10 mouse cellular contexts compared by ENCODE assay signal in the genomic region with DNA sequence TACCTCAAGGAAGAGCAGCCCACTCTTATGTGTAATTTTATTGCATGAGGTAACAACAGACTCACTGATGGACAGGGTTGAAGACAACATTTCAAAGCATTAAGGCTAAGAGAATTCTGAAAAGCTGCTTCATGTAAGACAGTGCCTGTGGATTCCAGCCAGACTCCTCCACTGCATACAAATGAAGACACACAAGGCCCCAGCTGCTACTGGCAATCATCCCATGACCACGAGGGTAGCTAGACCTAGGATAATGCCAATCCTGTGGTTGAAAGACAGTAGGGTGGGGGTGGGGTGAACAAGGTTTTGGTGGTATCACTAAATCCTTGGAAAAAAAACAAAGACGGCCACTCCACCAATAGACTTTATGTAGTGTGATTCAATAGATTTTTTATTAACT. TPM values are rescaled to one million over a fixed set of nuclear protein-coding genes. Genes with fewer than 3 reads are reported as not detected.
DNase-seq lines count a peak whose midpoint lies in the region; ATAC-seq and TF ChIP-seq lines count a peak whose summit lies in the region.
"Had no signal": no experiment of that assay in that cellular context is flagged by ENCODE, and none has a peak within 500 bp of the region (broad histone marks: within the 10 kb centered on the region; RNA-seq: fewer than 3 reads in every experiment).

No protein-coding gene starts in this region.

- WGBS in forebrain, embryonic 12.5 days = 57% methylated on average over 2 of the region's 2 CpGs
- 79% methylated on average over 2 of the region's 2 CpGs for WGBS in forebrain, embryonic 11.5 days
- 15% methylated on average over 2 of the region's 2 CpGs for WGBS in forebrain, postnatal 0 days

- peaks cover 8% of the 10 kb centered on the region; the same call in 1 of the 2 replicates for H3K36me3 ChIP-seq in forebrain, embryonic 12.5 days (replicated peaks)
- no peaks in the 10 kb centered on the region for H3K36me3 ChIP-seq in forebrain, embryonic 11.5 days (ENCODE audit: control insufficient read depth, insufficient read depth, low read length)
- no peaks in the 10 kb centered on the region; the same call in 1 of the 2 replicates for H3K36me3 ChIP-seq in forebrain, postnatal 0 days (ENCODE audit: insufficient read depth)

- peak; percentile 83 for ATAC-seq in forebrain, embryonic 12.5 days (ENCODE audit: low FRiP score)
- ATAC-seq in forebrain, embryonic 11.5 days (replicated peaks; ENCODE audit: low FRiP score) = no peak
- ATAC-seq in forebrain, postnatal 0 days = peak; percentile 94

- H3K4me1 ChIP-seq in forebrain, embryonic 12.5 days = no peaks in the 10 kb centered on the region
- no peaks in the 10 kb centered on the region for H3K4me1 ChIP-seq in forebrain, embryonic 11.5 days (replicated peaks; ENCODE audit: control insufficient read depth, insufficient read depth, low read length)
- no peaks in the 10 kb centered on the region; the same call in 1 of the 2 replicates for H3K4me1 ChIP-seq in forebrain, postnatal 0 days (ENCODE audit: insufficient read depth)

- no peaks in the 10 kb centered on the region for H3K9me3 ChIP-seq in forebrain, embryonic 12.5 days
- no peaks in the 10 kb centered on the region for H3K9me3 ChIP-seq in forebrain, embryonic 11.5 days (ENCODE audit: control insufficient read depth, low read length)
- no peaks in the 10 kb centered on the region for H3K9me3 ChIP-seq in forebrain, postnatal 0 days (ENCODE audit: low read length)

- no peak for TF ChIP-seq CTCF in forebrain, postnatal 0 days (IDR thresholded peaks at IDR 0.05; ENCODE audit: low read depth)

- no peak for DNase-seq in forebrain, embryonic 11.5 days (ENCODE audit: low spot score)
- DNase-seq in forebrain, postnatal 0 days = peak; percentile 76
- DNase-seq in layer of hippocampus, postnatal 14 days (ENCODE audit: low spot score in 2 of 2) = peak; percentile 40 to 80
- DNase-seq in right cerebral cortex, adult 18-20 months = peak; percentile 64
- no peak for DNase-seq in spleen, postnatal 4 days (ENCODE audit: low spot score in 2 of 2)
- no peak for DNase-seq in urinary bladder, postnatal 25 days (ENCODE audit: low spot score)
- DNase-seq in embryo, embryonic 11 days = no peak
- DNase-seq: B cell, adult 2 months; kidney, postnatal 10 days had no signal

- no peak overlapping the region for H3K9ac ChIP-seq in forebrain, embryonic 12.5 days
- H3K9ac ChIP-seq in forebrain, embryonic 11.5 days (ENCODE audit: low read length) = no peak overlapping the region
- no peak overlapping the region for H3K9ac ChIP-seq in forebrain, postnatal 0 days

- H3K27me3 ChIP-seq in forebrain, embryonic 12.5 days = no peaks in the 10 kb centered on the region
- no peaks in the 10 kb centered on the region for H3K27me3 ChIP-seq in forebrain, embryonic 11.5 days (ENCODE audit: control insufficient read depth, insufficient read depth, low read length)
- H3K27me3 ChIP-seq in forebrain, postnatal 0 days (ENCODE audit: insufficient read depth, low read length) = no peaks in the 10 kb centered on the region

- peak overlapping the region; percentile 53; the same call in 1 of the 2 replicates for H3K27ac ChIP-seq in forebrain, embryonic 12.5 days
- no peak overlapping the region for H3K27ac ChIP-seq in forebrain, embryonic 11.5 days (ENCODE audit: low read depth, low read length)
- 0 out of 2 replicates have a peak overlapping the region, but pooled peaks have one; percentile 17 for H3K27ac ChIP-seq in forebrain, postnatal 0 days (ENCODE audit: low read depth, low read length)

- H3K4me2 ChIP-seq in forebrain, embryonic 12.5 days = no peak overlapping the region
- H3K4me2 ChIP-seq in forebrain, embryonic 11.5 days (ENCODE audit: low read depth, low read length, severe bottlenecking) = no peak overlapping the region
- no peak overlapping the region for H3K4me2 ChIP-seq in forebrain, postnatal 0 days (ENCODE audit: low read depth)

- H3K4me3 ChIP-seq in forebrain, embryonic 12.5 days (replicated peaks) = no peak overlapping the region
- H3K4me3 ChIP-seq in forebrain, embryonic 11.5 days (ENCODE audit: low read depth, low read length) = no peak overlapping the region
- no peak overlapping the region for H3K4me3 ChIP-seq in forebrain, postnatal 0 days (ENCODE audit: low read depth, low read length)

RNA-seq across cellular contexts. Expression of gene 1700066M21Rik, which starts 10.5 kb away (rescaled TPM):
- polyA plus RNA-seq in forebrain, embryonic 12.5 days (2016; fragmentation: Nextera tagmentation; extraction: Ambion mirVana) = 16.3 and 16.6 TPM in 2 replicates
- 12.9 and 14.2 TPM in 2 replicates for polyA plus RNA-seq in forebrain, embryonic 11.5 days (2014; fragmentation: Nextera tagmentation; extraction: Ambion mirVana)
- 29.3 and 33.4 TPM in 2 replicates for total RNA-seq in forebrain, postnatal 0 days (2014; rRNA removed)
- polyA plus RNA-seq in forebrain, postnatal 0 days (2015; fragmentation: Nextera tagmentation; extraction: Ambion mirVana) = 26.4 and 26.7 TPM in 2 replicates
- total RNA-seq in layer of hippocampus, postnatal 14 days (2021) = 10 to 100 TPM; 17.8 to 18.6 TPM

RNA-seq across cellular contexts. Expression of gene Maip1, which starts 18.3 kb away (rescaled TPM):
- polyA plus RNA-seq in forebrain, embryonic 12.5 days (2016; fragmentation: Nextera tagmentation; extraction: Ambion mirVana) = 16.9 and 17.1 TPM in 2 replicates
- polyA plus RNA-seq in forebrain, embryonic 11.5 days (2014; fragmentation: Nextera tagmentation; extraction: Ambion mirVana) = 17.0 and 18.4 TPM in 2 replicates
- total RNA-seq in forebrain, postnatal 0 days (2014; rRNA removed) = 12.0 and 14.4 TPM in 2 replicates
- 19.9 and 22.6 TPM in 2 replicates for polyA plus RNA-seq in forebrain, postnatal 0 days (2015; fragmentation: Nextera tagmentation; extraction: Ambion mirVana)
- 10 to 100 TPM; 10.0 to 10.9 TPM for total RNA-seq in layer of hippocampus, postnatal 14 days (2021)

RNA-seq across cellular contexts. Expression of gene Tyw5, which starts 19.0 kb away (rescaled TPM):
- 25.9 and 28.1 TPM in 2 replicates for polyA plus RNA-seq in forebrain, embryonic 12.5 days (2016; fragmentation: Nextera tagmentation; extraction: Ambion mirVana)
- polyA plus RNA-seq in forebrain, embryonic 11.5 days (2014; fragmentation: Nextera tagmentation; extraction: Ambion mirVana) = 26.9 and 31.5 TPM in 2 replicates
- total RNA-seq in forebrain, postnatal 0 days (2014; rRNA removed) = 21.8 and 35.5 TPM in 2 replicates
- 28.6 and 29.6 TPM in 2 replicates for polyA plus RNA-seq in forebrain, postnatal 0 days (2015; fragmentation: Nextera tagmentation; extraction: Ambion mirVana)
- total RNA-seq in layer of hippocampus, postnatal 14 days (2021) = 10 to 100 TPM; 17.3 to 19.3 TPM

Comparison
In these comparisons a context has a peak if more than half of its experiments do, and no peak if none do; other contexts are left out.
1. DNase-seq: peak in forebrain, postnatal 0 days (single experiment), layer of hippocampus, postnatal 14 days (2 of 2) and right cerebral cortex, adult 18-20 months (single experiment); none in forebrain, embryonic 11.5 days (single experiment), spleen, postnatal 4 days (0 of 2), urinary bladder, postnatal 25 days (single experiment) and embryo, embryonic 11 days (single experiment).